Mouse (Mus musculus) embryo, embryonic 10 days (tissue): Measurements from ENCODE around the gene Usp1.
A peak's percentile ranks its signal among the peaks of the same experiment; 100 is the strongest.
"Not testable (repeated sequence)": the region's sequence is repeated elsewhere in the genome, so short reads cannot be mapped to it uniquely, and the experiment has no call there.

Experiments used
- DNase-seq: peaks from one replicate; pipeline ENCODE4 v3.0.0-alpha.2; 2015; ENCODE audit warnings: low spot score

The Usp1 gene

GRCm38 (mm10) chr4:98923568-98924070 lies at the start of gene Usp1:
Gene Usp1 (plus strand): TSS chr4:98923810.
- DNase-seq = no peak

- DNase-seq = no peak
Observed at GRCm38 (mm10) chr4:98882706-98883105, 40.9 kb upstream of the Usp1 start.

GRCm38 (mm10) chr4:98886377-98886776 lies 37.2 kb upstream of the Usp1 start:
- DNase-seq = no peak

- DNase-seq = peak; percentile 92
Observed at GRCm38 (mm10) chr4:98887148-98887547, 36.5 kb upstream of the Usp1 start.

- DNase-seq = no peak
Observed at GRCm38 (mm10) chr4:98910246-98910645, 13.4 kb upstream of the Usp1 start.

GRCm38 (mm10) chr4:98917724-98918123 lies 5.9 kb upstream of the Usp1 start:
- DNase-seq = no peak

GRCm38 (mm10) chr4:98918204-98918603 lies 5.4 kb upstream of the Usp1 start:
- no peak for DNase-seq

GRCm38 (mm10) chr4:98920896-98921295 lies 2.7 kb upstream of the Usp1 start:
- DNase-seq = no peak

- DNase-seq = peak; percentile 42
Observed at GRCm38 (mm10) chr4:98922061-98922642, 1.5 kb upstream of the Usp1 start.

- peak; percentile 98 for DNase-seq
Observed at GRCm38 (mm10) chr4:98922643-98923567, 705 bp upstream of the Usp1 start.

GRCm38 (mm10) chr4:98924071-98924905 lies 678 bp downstream of the Usp1 start:
- DNase-seq = peak; percentile 41

- no peak for DNase-seq
Observed at GRCm38 (mm10) chr4:98924906-98925178, 1.2 kb downstream of the Usp1 start.

GRCm38 (mm10) chr4:98925250-98925781 lies 1.7 kb downstream of the Usp1 start:
- DNase-seq = no peak

- no peak for DNase-seq
Observed at GRCm38 (mm10) chr4:98936036-98936435, 12.4 kb downstream of the Usp1 start.

- not testable (repeated sequence) for DNase-seq
Observed at GRCm38 (mm10) chr4:98938210-98938609, 14.6 kb downstream of the Usp1 start.

GRCm38 (mm10) chr4:98950563-98950962 lies 27.0 kb downstream of the Usp1 start:
- no peak for DNase-seq

- DNase-seq = no peak
Observed at GRCm38 (mm10) chr4:98955986-98956385, 32.4 kb downstream of the Usp1 start.

GRCm38 (mm10) chr4:98960243-98960642 lies 36.6 kb downstream of the Usp1 start:
- no peak for DNase-seq

- no peak for DNase-seq
Observed at GRCm38 (mm10) chr4:98969946-98970345, 46.3 kb downstream of the Usp1 start.

GRCm38 (mm10) chr4:98975741-98976140 lies 52.1 kb downstream of the Usp1 start:
- no peak for DNase-seq

- not testable (repeated sequence) for DNase-seq
Observed at GRCm38 (mm10) chr4:98978288-98978687, 54.7 kb downstream of the Usp1 start.

- no peak for DNase-seq
Observed at GRCm38 (mm10) chr4:98978693-98979092, 55.1 kb downstream of the Usp1 start.
